Mouse (Mus musculus) limb, embryonic 11.5 days (tissue): Measurements from ENCODE around the gene Kif5a. TPM values are rescaled to one million over a fixed set of nuclear protein-coding genes. Genes with fewer than 3 reads are reported as not detected.

Source experiments
- ATAC-seq: fragments of 200-750 bp; cut with Nextera tagmentation; 2 replicates; pipeline ENCODE4 v1.8.0; 2017; ENCODE audit warnings: low read depth; ENCODE audit not compliant: insufficient number of reproducible peaks, low FRiP score, low TSS enrichment
- DNase-seq: peaks from one replicate; pipeline ENCODE4 v3.0.0-alpha.2; 2015; ENCODE audit warnings: low spot score
- H3K27ac ChIP-seq: fragments of 300-500 bp; sonication (generic); replicated peaks from 2 replicates; pipeline ENCODE4 v1.5.1; 2014; ENCODE audit warnings: low read depth, mild to moderate bottlenecking, low read length
- H3K27me3 ChIP-seq: fragments of 300-500 bp; sonication (generic); 2 replicates; pipeline ENCODE4 v1.6.1; 2014; ENCODE audit warnings: mild to moderate bottlenecking, low read length, mixed read lengths; ENCODE audit not compliant: control insufficient read depth, insufficient read depth
- H3K36me3 ChIP-seq: fragments of 300-500 bp; sonication (generic); 2 replicates; pipeline ENCODE4 v1.6.1; 2014; ENCODE audit warnings: mild to moderate bottlenecking, low read length, moderate library complexity, mixed read lengths; ENCODE audit not compliant: control insufficient read depth, insufficient read depth
- H3K4me1 ChIP-seq: fragments of 300-500 bp; sonication (generic); 2 replicates; pipeline ENCODE4 v1.6.1; 2014; ENCODE audit warnings: low read length, mixed read lengths; ENCODE audit not compliant: control insufficient read depth, insufficient read depth
- H3K4me2 ChIP-seq: fragments of 300-500 bp; sonication (generic); 2 replicates; pipeline ENCODE4 v1.6.1; 2014; ENCODE audit warnings: low read depth, mild to moderate bottlenecking, moderate library complexity; ENCODE audit not compliant: severe bottlenecking
- H3K4me3 ChIP-seq: fragments of 300-500 bp; sonication (generic); 2 replicates; pipeline ENCODE4 v1.5.1; 2014; ENCODE audit warnings: low read depth, low read length
- H3K9ac ChIP-seq: fragments of 300-500 bp; sonication (generic); 2 replicates; pipeline ENCODE4 v1.6.1; 2014; ENCODE audit warnings: mild to moderate bottlenecking, low read length
- H3K9me3 ChIP-seq: fragments of 300-500 bp; sonication (generic); 2 replicates; pipeline ENCODE4 v1.6.1; 2016; ENCODE audit warnings: low read length; ENCODE audit not compliant: control insufficient read depth
- WGBS: fragments of 180-500 bp; shearing (Covaris S2); extraction: QIAGEN DNeasy Blood & Tissue Kit; methylation state at CpG from one replicate; pipeline ENCODE4 v1.1.7; 2014; 5-methylcytosine and 5-hydroxymethylcytosine counted together
- polyA plus RNA-seq: library from polyadenylated mRNA; unstranded; fragments of >200 nt; fragmentation: Nextera tagmentation; extraction: Ambion mirVana; gene quantifications from 2 replicates; pipeline ENCODE4 v1.2.1, GENCODE M21; 2014

Gene Kif5a
- polyA plus RNA-seq, 1 experiment from 2014 or later, result 2.1 TPM

- Histone ChIP-seq H3K4me1 (no peaks in the 10 kb centered on the region), H3K9ac (no peak overlapping the region), H3K4me2 (no peak overlapping the region), H3K36me3 (peaks cover 23% of the 10 kb centered on the region), H3K27me3 (no peaks in the 10 kb centered on the region), H3K9me3 (no peaks in the 10 kb centered on the region), H3K4me3 (no peak overlapping the region), H3K27ac (no peak overlapping the region)
- ATAC-seq (no peak), DNase-seq (no peak)
- WGBS, result 92% methylated on average over 11 of the region's 11 CpGs
Observed at GRCm38 (mm10) chr10:127274261-127275022, 11.3 kb upstream of the Kif5a start.

GRCm38 (mm10) chr10:127272371-127272770 lies 9.2 kb upstream of the Kif5a start:
- Histone ChIP-seq H3K4me2 (no peak overlapping the region), H3K9me3 (no peaks in the 10 kb centered on the region), H3K36me3 (peaks cover 9% of the 10 kb centered on the region; the same call in 1 of the 2 replicates), H3K27ac (no peak overlapping the region), H3K9ac (no peak overlapping the region), H3K4me1 (peaks cover 1% of the 10 kb centered on the region), H3K27me3 (no peaks in the 10 kb centered on the region), H3K4me3 (no peak overlapping the region)
- WGBS, result 86% methylated on average over 5 of the region's 5 CpGs
- no peak for ATAC-seq
- DNase-seq, result no peak

- DNase-seq (no peak), ATAC-seq (no peak)
- H3K36me3 ChIP-seq, result no peaks in the 10 kb centered on the region
- no peak overlapping the region for H3K27ac ChIP-seq
- H3K27me3 ChIP-seq, result no peaks in the 10 kb centered on the region
- H3K4me3 ChIP-seq, result no peak overlapping the region
- no peak overlapping the region for H3K4me2 ChIP-seq
- no peaks in the 10 kb centered on the region for H3K9me3 ChIP-seq
- no peak overlapping the region for H3K9ac ChIP-seq
- H3K4me1 ChIP-seq, result peaks cover 7% of the 10 kb centered on the region
- WGBS, result 80% methylated on average over 4 of the region's 4 CpGs
Observed at GRCm38 (mm10) chr10:127269884-127270283, 6.7 kb upstream of the Kif5a start.

DNA sequence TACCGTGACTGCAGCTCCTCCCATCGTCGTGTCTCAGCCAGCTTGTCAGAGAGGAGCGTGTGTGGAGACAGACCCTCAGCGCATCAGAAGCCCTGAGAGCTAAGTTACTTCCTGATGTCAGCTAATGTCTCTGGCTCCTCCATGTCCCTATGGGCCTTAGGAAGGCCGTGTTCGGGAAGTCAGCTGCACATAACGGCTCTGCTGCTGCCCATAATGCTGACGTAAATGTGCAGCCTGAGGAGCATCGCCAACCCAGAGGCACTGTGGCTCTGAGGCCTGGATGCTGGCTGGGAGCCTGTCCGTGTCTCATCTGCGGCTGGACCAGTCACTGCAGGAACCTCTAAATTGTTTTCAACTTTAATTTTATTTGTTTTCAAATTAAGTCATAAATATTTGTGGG lies 5.9 kb upstream of the Kif5a start:
- Histone ChIP-seq H3K9me3 (no peaks in the 10 kb centered on the region), H3K4me2 (no peak overlapping the region), H3K4me1 (peaks cover 7% of the 10 kb centered on the region), H3K27ac (no peak overlapping the region), H3K9ac (no peak overlapping the region), H3K27me3 (peaks cover 8% of the 10 kb centered on the region; the same call in 1 of the 2 replicates), H3K4me3 (no peak overlapping the region), H3K36me3 (no peaks in the 10 kb centered on the region)
- 89% methylated on average over 12 of the region's 12 CpGs for WGBS
- DNase-seq (no peak), ATAC-seq (no peak)

- Histone ChIP-seq H3K27ac (no peak overlapping the region), H3K4me2 (no peak overlapping the region), H3K9ac (no peak overlapping the region), H3K4me3 (no peak overlapping the region), H3K27me3 (peaks cover 9% of the 10 kb centered on the region; the same call in 1 of the 2 replicates), H3K4me1 (peaks cover 7% of the 10 kb centered on the region), H3K36me3 (no peaks in the 10 kb centered on the region), H3K9me3 (no peaks in the 10 kb centered on the region)
- DNase-seq, result no peak
- 81% methylated on average over 5 of the region's 5 CpGs for WGBS
- no peak for ATAC-seq
Observed at GRCm38 (mm10) chr10:127268401-127268800, 5.3 kb upstream of the Kif5a start.

DNA sequence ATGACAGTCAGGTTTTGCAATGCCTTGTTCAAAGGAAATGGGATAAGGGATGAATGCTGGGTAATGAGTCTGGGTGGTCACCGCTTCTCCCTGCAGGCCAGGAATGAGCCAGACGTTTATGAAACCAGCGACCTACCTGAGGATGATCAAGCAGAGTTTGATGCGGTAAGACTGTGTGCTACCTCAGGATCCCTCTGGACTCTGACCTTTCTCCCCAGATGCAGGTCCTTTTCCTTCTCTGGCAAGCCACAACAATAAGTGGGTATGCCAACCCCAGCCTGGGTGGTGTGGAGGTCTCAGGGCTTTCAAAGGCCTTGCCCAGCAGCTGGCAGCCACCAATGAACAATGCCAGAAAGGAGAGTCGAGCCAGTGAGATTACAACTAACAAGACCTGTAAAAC lies 4.2 kb upstream of the Kif5a start:
- no peak overlapping the region for H3K27ac ChIP-seq
- peaks cover 14% of the 10 kb centered on the region; the same call in 1 of the 2 replicates for H3K27me3 ChIP-seq
- H3K36me3 ChIP-seq, result no peaks in the 10 kb centered on the region
- ATAC-seq, result no peak
- H3K4me3 ChIP-seq, result peak overlapping the region; percentile 100
- H3K4me2 ChIP-seq, result peak overlapping the region; percentile 90
- H3K9me3 ChIP-seq, result no peaks in the 10 kb centered on the region
- WGBS, result 78% methylated on average over 5 of the region's 5 CpGs
- peaks cover 9% of the 10 kb centered on the region for H3K4me1 ChIP-seq
- no peak overlapping the region; the same call in 1 of the 2 replicates for H3K9ac ChIP-seq
- DNase-seq, result no peak

DNA sequence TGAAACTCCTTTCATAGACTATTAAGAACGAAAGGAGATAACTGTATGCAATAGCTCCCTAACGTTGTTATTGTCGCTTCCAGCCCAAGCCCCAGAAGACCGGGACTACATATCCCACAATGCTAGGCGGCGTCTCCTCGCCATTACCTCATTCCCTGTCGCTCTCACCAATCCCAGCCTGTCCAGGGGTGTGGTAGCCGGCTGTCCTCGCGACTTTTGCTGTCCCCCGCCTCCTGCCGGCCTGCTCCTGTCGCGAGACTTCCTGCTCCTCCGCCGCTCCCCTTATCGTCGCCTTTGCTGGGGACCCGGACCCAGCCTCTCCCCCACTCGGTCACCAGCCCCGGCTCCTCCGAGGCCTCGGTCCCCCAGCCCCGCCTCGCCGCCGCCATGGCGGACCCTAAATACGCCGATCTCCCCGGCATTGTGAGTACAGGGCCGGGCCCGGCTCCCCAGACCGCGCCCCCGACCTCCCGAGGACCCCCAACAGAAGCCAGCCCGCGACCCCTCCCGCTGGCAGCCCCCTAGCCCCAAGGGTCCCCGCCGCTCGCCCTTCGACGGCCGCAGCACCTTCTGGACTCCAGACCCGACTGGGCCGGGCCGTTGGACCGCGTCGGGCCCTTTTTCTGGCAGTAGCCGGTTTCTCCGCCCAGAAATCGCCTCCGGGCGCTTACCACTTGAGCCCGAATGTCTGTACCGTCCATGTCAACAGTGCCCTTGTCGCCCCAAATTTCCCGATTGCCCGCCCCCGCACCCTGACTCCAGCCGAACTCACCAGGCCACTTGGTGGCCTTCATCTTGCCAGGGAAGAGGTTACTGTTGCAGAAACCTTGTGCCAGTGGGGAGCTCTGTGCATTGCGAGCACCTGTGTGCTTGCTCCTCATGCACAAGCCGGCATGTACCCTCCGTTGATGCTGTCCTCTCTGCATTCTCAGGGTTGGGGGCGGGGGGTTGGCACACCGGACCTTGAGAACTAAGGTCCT lies 3.3 kb upstream of the Kif5a start, which contains the start of gene Dctn2:
TSS of gene Dctn2 (plus strand) at position 257 of the 980 bp plus-strand sequence.
- Histone ChIP-seq H3K4me1 (peaks cover 9% of the 10 kb centered on the region), H3K4me2 (peak within 1 kb of the TSS; percentile 90), H3K36me3 (no peaks in the 10 kb centered on the region), H3K9me3 (no peaks in the 10 kb centered on the region), H3K27ac (peak within 1 kb of the TSS; percentile 68; the same call in 1 of the 2 replicates), H3K9ac (peak within 1 kb of the TSS; percentile 97), H3K4me3 (peak within 1 kb of the TSS; percentile 100), H3K27me3 (peaks cover 17% of the 10 kb centered on the region; the same call in 1 of the 2 replicates)
- ATAC-seq, result peak; percentile 95
- DNase-seq, result peak; percentile 96
- under 1% methylated on average over 70 of the region's 70 CpGs for WGBS

DNA sequence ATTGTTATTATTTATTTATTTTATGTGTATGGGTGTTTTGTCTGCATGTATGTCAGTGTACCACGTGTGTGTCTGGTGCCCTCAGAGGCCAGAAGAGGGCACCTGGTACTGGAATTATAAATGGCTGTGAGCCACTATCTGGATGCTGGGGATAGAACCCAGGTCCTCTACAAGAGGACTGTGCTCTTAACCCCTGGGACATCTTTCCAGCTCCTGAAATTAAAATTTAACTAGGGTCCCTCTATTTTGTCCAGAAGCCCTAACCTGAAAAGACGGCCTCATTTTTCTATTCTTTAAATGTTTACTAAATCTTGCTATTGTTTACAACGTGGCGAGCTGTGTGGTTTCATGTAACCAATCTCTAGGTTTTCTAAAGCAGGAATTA lies 2.6 kb upstream of the Kif5a start:
- H3K4me2 ChIP-seq, result peak overlapping the region; percentile 90; the same call in 1 of the 2 replicates
- WGBS, result 29% methylated on average over 4 of the region's 4 CpGs
- H3K9me3 ChIP-seq, result no peaks in the 10 kb centered on the region
- H3K9ac ChIP-seq, result no peak overlapping the region
- no peak for DNase-seq
- H3K36me3 ChIP-seq, result no peaks in the 10 kb centered on the region
- peaks cover 9% of the 10 kb centered on the region for H3K4me1 ChIP-seq
- ATAC-seq, result no peak; the same call in 1 of the 2 replicates
- H3K27ac ChIP-seq, result no peak overlapping the region
- peaks cover 17% of the 10 kb centered on the region; the same call in 1 of the 2 replicates for H3K27me3 ChIP-seq
- H3K4me3 ChIP-seq, result peak overlapping the region; percentile 100
